Mouse (Mus musculus): ENCODE data around the gene Rps6kb1. TPM values are rescaled to one million over a fixed set of nuclear protein-coding genes. Genes with fewer than 3 reads are reported as not detected.

Gene Rps6kb1
- 18.9 and 23.5 TPM in 2 replicates for polyA plus RNA-seq (2015; fragmentation: Nextera tagmentation; extraction: Ambion mirVana)

GRCm38 (mm10) chr11:86544639-86545299 lies at the start of gene Rps6kb1, which contains the start of gene Tubd1:
Rps6kb1 (minus strand) TSS chr11:86544805.
Tubd1 (plus strand) TSS chr11:86544991.
- Histone ChIP-seq H3K9me3 (replicated peaks) (no peaks in the 10 kb centered on the region), H3K4me3 (replicated peaks) (peak within 1 kb of the TSS; percentile 84), H3K36me3 (replicated peaks) (peaks cover 15% of the 10 kb centered on the region), H3K27ac (replicated peaks) (peak within 1 kb of the TSS; percentile 88), H3K9ac (peak within 1 kb of the TSS; percentile 97), H3K4me2 (peak within 1 kb of the TSS; percentile 72), H3K4me1 (replicated peaks) (peaks cover 42% of the 10 kb centered on the region), H3K27me3 (no peaks in the 10 kb centered on the region)
- ATAC-seq (ENCODE audit: insufficient read depth), result peak; percentile 98
- under 1% methylated on average over 43 of the region's 43 CpGs for WGBS (ENCODE audit: insufficient replicate concordance)

GRCm38 (mm10) chr11:86593443-86593842 lies 48.8 kb upstream of the Rps6kb1 start:
- 0 out of 2 replicates have a peak overlapping the region, but pooled peaks have one; percentile 25 for H3K27ac ChIP-seq (replicated peaks)
- peaks cover 4% of the 10 kb centered on the region; the same call in 1 of the 2 replicates for H3K36me3 ChIP-seq (replicated peaks)
- H3K4me1 ChIP-seq (replicated peaks), result peaks cover 40% of the 10 kb centered on the region
- no peak for ATAC-seq (ENCODE audit: insufficient read depth)
- H3K9ac ChIP-seq, result no peak overlapping the region
- no peak overlapping the region for H3K4me3 ChIP-seq (replicated peaks)
- no peaks in the 10 kb centered on the region for H3K27me3 ChIP-seq
- H3K4me2 ChIP-seq, result no peak overlapping the region
- no peaks in the 10 kb centered on the region for H3K9me3 ChIP-seq (replicated peaks)
- WGBS (ENCODE audit: insufficient replicate concordance), result 54% methylated on average over 5 of the region's 5 CpGs

- Histone ChIP-seq H3K4me3 (replicated peaks) (no peak overlapping the region), H3K27me3 (no peaks in the 10 kb centered on the region), H3K9me3 (replicated peaks) (no peaks in the 10 kb centered on the region), H3K9ac (no peak overlapping the region), H3K4me1 (replicated peaks) (peaks cover 44% of the 10 kb centered on the region), H3K27ac (replicated peaks) (0 out of 2 replicates have a peak overlapping the region, but pooled peaks have one; percentile 25), H3K36me3 (replicated peaks) (peaks cover 4% of the 10 kb centered on the region; the same call in 1 of the 2 replicates), H3K4me2 (no peak overlapping the region)
- 6% methylated on average over 3 of the region's 3 CpGs for whole genome bisulfite sequencing (ENCODE audit: insufficient replicate concordance)
- peak; percentile 66 for ATAC-seq (ENCODE audit: insufficient read depth)
Measured at GRCm38 (mm10) chr11:86592993-86593392, 48.4 kb upstream of the Rps6kb1 start.

- peak overlapping the region; percentile 39; the same call in 1 of the 2 replicates for H3K27ac ChIP-seq (replicated peaks)
- no peak for ATAC-seq (ENCODE audit: insufficient read depth)
- no peak overlapping the region for H3K4me2 ChIP-seq
- H3K9me3 ChIP-seq (replicated peaks), result no peaks in the 10 kb centered on the region
- H3K36me3 ChIP-seq (replicated peaks), result peaks cover 4% of the 10 kb centered on the region; the same call in 1 of the 2 replicates
- H3K27me3 ChIP-seq, result no peaks in the 10 kb centered on the region
- WGBS (ENCODE audit: insufficient replicate concordance), result 61% methylated on average over 2 of the region's 2 CpGs
- H3K4me1 ChIP-seq (replicated peaks), result peaks cover 53% of the 10 kb centered on the region
- H3K4me3 ChIP-seq (replicated peaks), result no peak overlapping the region
- H3K9ac ChIP-seq, result no peak overlapping the region
Measured at GRCm38 (mm10) chr11:86591931-86592616, 47.5 kb upstream of the Rps6kb1 start.

- Histone ChIP-seq H3K27me3 (no peaks in the 10 kb centered on the region), H3K4me3 (replicated peaks) (no peak overlapping the region), H3K27ac (replicated peaks) (no peak overlapping the region), H3K4me1 (replicated peaks) (peaks cover 60% of the 10 kb centered on the region), H3K4me2 (no peak overlapping the region), H3K9ac (no peak overlapping the region), H3K9me3 (replicated peaks) (no peaks in the 10 kb centered on the region), H3K36me3 (replicated peaks) (peaks cover 4% of the 10 kb centered on the region; the same call in 1 of the 2 replicates)
- no peak for ATAC-seq (ENCODE audit: insufficient read depth)
- WGBS (ENCODE audit: insufficient replicate concordance), result 64% methylated on average over 4 of the region's 4 CpGs
Measured at GRCm38 (mm10) chr11:86591301-86591845, 46.8 kb upstream of the Rps6kb1 start.

- ATAC-seq (ENCODE audit: insufficient read depth), result no peak
- WGBS (ENCODE audit: insufficient replicate concordance), result 75% methylated on average over 10 of the region's 10 CpGs
Measured at GRCm38 (mm10) chr11:86590579-86590978, 46.0 kb upstream of the Rps6kb1 start.

GRCm38 (mm10) chr11:86590066-86590465 lies 45.5 kb upstream of the Rps6kb1 start:
- Histone ChIP-seq H3K4me3 (replicated peaks) (no peak overlapping the region), H3K36me3 (replicated peaks) (peaks cover under 1% of the 10 kb centered on the region; the same call in 1 of the 2 replicates), H3K9ac (no peak overlapping the region), H3K4me1 (replicated peaks) (peaks cover 62% of the 10 kb centered on the region), H3K9me3 (replicated peaks) (no peaks in the 10 kb centered on the region), H3K27me3 (no peaks in the 10 kb centered on the region), H3K27ac (replicated peaks) (no peak overlapping the region), H3K4me2 (no peak overlapping the region)
- no peak for ATAC-seq (ENCODE audit: insufficient read depth)
- WGBS (ENCODE audit: insufficient replicate concordance), result 75% methylated on average over 4 of the region's 4 CpGs

More at GRCm38 (mm10) chr11:86590579-86590978, 46.0 kb upstream of the Rps6kb1 start:
- Histone ChIP-seq H3K36me3 (replicated peaks) (peaks cover 3% of the 10 kb centered on the region; the same call in 1 of the 2 replicates), H3K4me1 (replicated peaks) (peaks cover 58% of the 10 kb centered on the region), H3K4me3 (replicated peaks) (no peak overlapping the region), H3K27me3 (no peaks in the 10 kb centered on the region), H3K9ac (no peak overlapping the region), H3K27ac (replicated peaks) (no peak overlapping the region), H3K4me2 (no peak overlapping the region), H3K9me3 (replicated peaks) (no peaks in the 10 kb centered on the region)

- Histone ChIP-seq H3K9ac (no peak overlapping the region), H3K9me3 (replicated peaks) (no peaks in the 10 kb centered on the region), H3K4me3 (replicated peaks) (no peak overlapping the region), H3K27ac (replicated peaks) (no peak overlapping the region), H3K4me2 (no peak overlapping the region), H3K4me1 (replicated peaks) (peaks cover 63% of the 10 kb centered on the region), H3K27me3 (no peaks in the 10 kb centered on the region), H3K36me3 (replicated peaks) (peaks cover 9% of the 10 kb centered on the region; the same call in 1 of the 2 replicates)
- no peak for ATAC-seq (ENCODE audit: insufficient read depth)
- WGBS (ENCODE audit: insufficient replicate concordance), result 69% methylated on average over 4 of the region's 4 CpGs
Measured at GRCm38 (mm10) chr11:86588583-86589298, 44.1 kb upstream of the Rps6kb1 start.

- H3K4me3 ChIP-seq (replicated peaks), result peak overlapping the region; percentile 54
- no peaks in the 10 kb centered on the region for H3K27me3 ChIP-seq
- H3K4me1 ChIP-seq (replicated peaks), result peaks cover 57% of the 10 kb centered on the region
- 18% methylated on average over 7 of the region's 7 CpGs for WGBS (ENCODE audit: insufficient replicate concordance)
- no peaks in the 10 kb centered on the region for H3K9me3 ChIP-seq (replicated peaks)
- H3K27ac ChIP-seq (replicated peaks), result peak overlapping the region; percentile 79
- peak overlapping the region; percentile 60 for H3K9ac ChIP-seq
- no peak for ATAC-seq (ENCODE audit: insufficient read depth)
- H3K36me3 ChIP-seq (replicated peaks), result peaks cover 9% of the 10 kb centered on the region; the same call in 1 of the 2 replicates
- peak overlapping the region; percentile 73 for H3K4me2 ChIP-seq
Measured at GRCm38 (mm10) chr11:86587830-86588229, 43.2 kb upstream of the Rps6kb1 start.

- peaks cover 58% of the 10 kb centered on the region for H3K4me1 ChIP-seq (replicated peaks)
- H3K9me3 ChIP-seq (replicated peaks), result no peaks in the 10 kb centered on the region
- H3K27ac ChIP-seq (replicated peaks), result peak overlapping the region; percentile 79
- peak overlapping the region; percentile 54 for H3K4me3 ChIP-seq (replicated peaks)
- peak overlapping the region; percentile 73 for H3K4me2 ChIP-seq
- H3K27me3 ChIP-seq, result no peaks in the 10 kb centered on the region
- peak overlapping the region; percentile 60 for H3K9ac ChIP-seq
- peaks cover 9% of the 10 kb centered on the region; the same call in 1 of the 2 replicates for H3K36me3 ChIP-seq (replicated peaks)
- peak; percentile 82 for ATAC-seq (ENCODE audit: insufficient read depth)
- WGBS (ENCODE audit: insufficient replicate concordance), result 1% methylated on average over 15 of the region's 15 CpGs
Measured at GRCm38 (mm10) chr11:86586868-86587792, 42.5 kb upstream of the Rps6kb1 start.
